11 mouse cellular contexts compared by ENCODE assay signal in genomic region chr8:11363340-11364126, GRCm38 (mm10). TPM values are rescaled to one million over a fixed set of nuclear protein-coding genes. Genes with fewer than 3 reads are reported as not detected.
DNase-seq lines count a peak whose midpoint lies in the region; ATAC-seq and TF ChIP-seq lines count a peak whose summit lies in the region.
"Had no signal": no experiment of that assay in that cellular context is flagged by ENCODE, and none has a peak within 500 bp of the region (broad histone marks: within the 10 kb centered on the region; RNA-seq: fewer than 3 reads in every experiment).

No protein-coding gene starts in this region.

- no peak overlapping the region for H3K4me2 ChIP-seq in lung, postnatal 0 days (replicated peaks; ENCODE audit: low read depth, low read length)
- H3K4me2 ChIP-seq in embryonic facial prominence, embryonic 12.5 days (replicated peaks): no peak overlapping the region
- no peak overlapping the region for H3K4me2 ChIP-seq in neural tube, embryonic 13.5 days

- no peak for TF ChIP-seq CTCF in heart, adult 2 months (IDR thresholded peaks at IDR 0.05)
- TF ChIP-seq CTCF in lung, postnatal 0 days (IDR thresholded peaks at IDR 0.05): no peak

- TF ChIP-seq EP300 in heart, adult 2 months (IDR thresholded peaks at IDR 0.05; ENCODE audit: insufficient read depth, low read depth, low read length): 0 out of 2 replicates have a peak, but pooled peaks have one; percentile 44
- TF ChIP-seq EP300 in lung, postnatal 0 days (IDR thresholded peaks at IDR 0.05): no peak

- no peaks in the 10 kb centered on the region for H3K27me3 ChIP-seq in heart, adult 2 months (ENCODE audit: control insufficient read depth, insufficient read depth, low read length)
- no peaks in the 10 kb centered on the region for H3K27me3 ChIP-seq in lung, postnatal 0 days (replicated peaks; ENCODE audit: insufficient read depth, low read length)
- no peaks in the 10 kb centered on the region for H3K27me3 ChIP-seq in embryonic facial prominence, embryonic 12.5 days
- H3K27me3 ChIP-seq in neural tube, embryonic 13.5 days: no peaks in the 10 kb centered on the region

- H3K36me3 ChIP-seq in heart, adult 2 months (ENCODE audit: control insufficient read depth, insufficient read depth, low read length): peaks cover 43% of the 10 kb centered on the region
- H3K36me3 ChIP-seq in lung, postnatal 0 days (ENCODE audit: insufficient read depth, low read length): no peaks in the 10 kb centered on the region
- H3K36me3 ChIP-seq in embryonic facial prominence, embryonic 12.5 days: no peaks in the 10 kb centered on the region
- H3K36me3 ChIP-seq in neural tube, embryonic 13.5 days: no peaks in the 10 kb centered on the region

- H3K4me3 ChIP-seq in heart, adult 2 months: no peak overlapping the region
- H3K4me3 ChIP-seq in lung, postnatal 0 days (ENCODE audit: low read depth, low read length): no peak overlapping the region
- no peak overlapping the region for H3K4me3 ChIP-seq in embryonic facial prominence, embryonic 12.5 days
- H3K4me3 ChIP-seq in neural tube, embryonic 13.5 days: no peak overlapping the region

- no peak for TF ChIP-seq POLR2A in heart, adult 2 months (IDR thresholded peaks at IDR 0.05; ENCODE audit: insufficient read depth, low read depth, low read length)

- H3K27ac ChIP-seq in heart, adult 2 months: peak overlapping the region; percentile 66
- peak overlapping the region; percentile 54; the same call in 1 of the 2 replicates for H3K27ac ChIP-seq in lung, postnatal 0 days (ENCODE audit: low read length)
- H3K27ac ChIP-seq in embryonic facial prominence, embryonic 12.5 days: peak overlapping the region; percentile 87
- peak overlapping the region; percentile 52 for H3K27ac ChIP-seq in neural tube, embryonic 13.5 days (replicated peaks)

- peaks cover 40% of the 10 kb centered on the region for H3K4me1 ChIP-seq in heart, adult 2 months (ENCODE audit: control insufficient read depth, insufficient read depth, low read length)
- peaks cover 23% of the 10 kb centered on the region for H3K4me1 ChIP-seq in lung, postnatal 0 days (ENCODE audit: insufficient read depth, low read depth, low read length)
- peaks cover 55% of the 10 kb centered on the region for H3K4me1 ChIP-seq in embryonic facial prominence, embryonic 12.5 days
- peaks cover 35% of the 10 kb centered on the region for H3K4me1 ChIP-seq in neural tube, embryonic 13.5 days (replicated peaks)

- intact Hi-C loops in heart, adult 2 months (cut with DNase I): loop anchor here (2.0 kb wide), 1 partner anchor 17 kb away; no protein-coding TSS in a partner anchor
- intact Hi-C loops in heart, postnatal 14 days (cut with DNase I): loop anchor here (2.0 kb wide), 1 partner anchor 49 kb away; no protein-coding TSS in a partner anchor

- 0 out of 2 replicates have a peak, but pooled peaks have one; percentile 28 for ATAC-seq in lung, postnatal 0 days
- no peak for ATAC-seq in embryonic facial prominence, embryonic 12.5 days (ENCODE audit: insufficient number of reproducible peaks, insufficient read depth, low FRiP score, low TSS enrichment)
- no peak for ATAC-seq in neural tube, embryonic 13.5 days (ENCODE audit: low read depth)

- WGBS in heart, adult 2 months: 50% methylated on average over 13 of the region's 13 CpGs
- 59% methylated on average over 13 of the region's 13 CpGs for whole genome bisulfite sequencing in lung, postnatal 0 days
- 17% methylated on average over 13 of the region's 13 CpGs for WGBS in embryonic facial prominence, embryonic 12.5 days
- 61% methylated on average over 13 of the region's 13 CpGs for WGBS in neural tube, embryonic 13.5 days

- H3K9ac ChIP-seq in heart, adult 2 months (ENCODE audit: low read depth, low read length): no peak overlapping the region
- no peak overlapping the region for H3K9ac ChIP-seq in lung, postnatal 0 days (replicated peaks; ENCODE audit: low read depth)
- no peak overlapping the region for H3K9ac ChIP-seq in embryonic facial prominence, embryonic 12.5 days
- no peak overlapping the region for H3K9ac ChIP-seq in neural tube, embryonic 13.5 days

- DNase-seq in heart, adult 2 months: peak in 1 of 2 experiments; percentile 49
- no peak for DNase-seq in heart, postnatal 14 days
- no peak for DNase-seq in lung, postnatal 0 days (ENCODE audit: low spot score)
- DNase-seq in lung, postnatal 4 days: no peak
- no peak for DNase-seq in urinary bladder, postnatal 10 days (ENCODE audit: low spot score)
- DNase-seq in kidney, postnatal 25 days: no peak
- DNase-seq: cerebellum, adult 18-20 months; lung, postnatal 10 days; thymus, postnatal 36 days had no signal

- H3K9me3 ChIP-seq in lung, postnatal 0 days (ENCODE audit: low read length): no peaks in the 10 kb centered on the region
- no peaks in the 10 kb centered on the region for H3K9me3 ChIP-seq in embryonic facial prominence, embryonic 12.5 days
- no peaks in the 10 kb centered on the region for H3K9me3 ChIP-seq in neural tube, embryonic 13.5 days

- no peaks in the 10 kb centered on the region for H3K79me2 ChIP-seq in heart, adult 2 months (replicated peaks; ENCODE audit: control insufficient read depth, insufficient read depth, low read length)

RNA-seq across cellular contexts. Expression of gene Col4a1, which starts 50.9 kb away (rescaled TPM):
- total RNA-seq in heart, adult 2 months (2021): 100 to 1,000 TPM; 221 to 311 TPM
- 258 and 384 TPM in 2 replicates for polyA plus RNA-seq in heart, adult 2 months (2012; rRNA removed)
- 1,000 to 10,000 TPM; 1,046 to 1,073 TPM for total RNA-seq in heart, postnatal 14 days (2021)
- 346 and 376 TPM in 2 replicates for polyA plus RNA-seq in lung, postnatal 0 days (2015; fragmentation: Nextera tagmentation; extraction: Ambion mirVana)
- 168 and 169 TPM in 2 replicates for polyA plus RNA-seq in embryonic facial prominence, embryonic 12.5 days (2016; fragmentation: Nextera tagmentation; extraction: Ambion mirVana)
- polyA plus RNA-seq in neural tube, embryonic 13.5 days (2015; fragmentation: Nextera tagmentation; extraction: Ambion mirVana): 101 and 108 TPM in 2 replicates

RNA-seq across cellular contexts. Expression of gene Col4a2, which starts 50.9 kb away (rescaled TPM):
- total RNA-seq in heart, adult 2 months (2021): 100 to 1,000 TPM; 139 to 172 TPM
- polyA plus RNA-seq in heart, adult 2 months (2012; rRNA removed): 104 and 139 TPM in 2 replicates
- total RNA-seq in heart, postnatal 14 days (2021): 100 to 1,000 TPM; 570 to 571 TPM
- polyA plus RNA-seq in lung, postnatal 0 days (2015; fragmentation: Nextera tagmentation; extraction: Ambion mirVana): 183 and 189 TPM in 2 replicates
- 82.2 and 84.0 TPM in 2 replicates for polyA plus RNA-seq in embryonic facial prominence, embryonic 12.5 days (2016; fragmentation: Nextera tagmentation; extraction: Ambion mirVana)
- polyA plus RNA-seq in neural tube, embryonic 13.5 days (2015; fragmentation: Nextera tagmentation; extraction: Ambion mirVana): 47.5 and 52.5 TPM in 2 replicates
